Mouse (Mus musculus): ENCODE data around the gene Fa2h. TPM values are rescaled to one million over a fixed set of nuclear protein-coding genes. Genes with fewer than 3 reads are reported as not detected.
"Not testable (repeated sequence)": the region's sequence is repeated elsewhere in the genome, so short reads cannot be mapped to it uniquely, and the experiment has no call there.

The Fa2h gene
- polyA plus RNA-seq, 1 experiment = 0.54 TPM

DNA sequence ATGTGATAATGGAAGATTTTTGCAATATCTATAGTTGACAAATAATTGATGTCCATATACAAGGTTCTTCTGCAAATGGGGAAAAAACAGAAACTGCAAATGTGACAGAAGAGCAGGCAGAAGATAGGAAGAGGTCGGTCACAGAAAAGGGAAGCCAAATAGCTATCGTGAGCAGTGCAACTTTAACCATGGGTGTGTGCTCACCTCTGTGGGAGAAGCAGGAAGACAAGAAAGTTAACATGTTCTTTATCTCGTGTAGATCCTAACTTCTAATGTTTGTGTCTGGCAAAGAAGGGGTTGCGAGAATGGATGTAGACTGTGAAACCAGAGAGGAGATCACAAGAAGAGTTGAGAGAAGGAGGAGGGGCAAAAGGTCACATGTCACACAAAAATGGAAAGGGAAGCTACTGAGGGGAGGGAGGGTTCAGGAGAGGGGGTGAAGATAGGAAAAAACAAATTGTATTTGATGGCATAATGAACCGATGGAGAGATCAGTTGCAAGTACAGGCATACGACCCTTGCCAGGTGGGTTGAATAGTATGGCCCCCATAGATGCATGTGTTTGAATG is 68.3 kb downstream of the Fa2h start:
- Histone ChIP-seq H3K79me2 (ENCODE audit: control insufficient read depth, insufficient read depth) (no peaks in the 10 kb centered on the region), H3K4me2 (ENCODE audit: low read depth) (no peak overlapping the region), H3K36me3 (ENCODE audit: control insufficient read depth, insufficient read depth) (peaks cover 25% of the 10 kb centered on the region), H3ac (ENCODE audit: control insufficient read depth, insufficient read length) (no peak overlapping the region), H3K4me3 (no peak overlapping the region), H3K27me3 (ENCODE audit: control insufficient read depth, insufficient read depth, insufficient read length) (no peaks in the 10 kb centered on the region)
- TF ChIP-seq E2F4 (IDR thresholded peaks at IDR 0.05; ENCODE audit: insufficient read depth) (no peak), MYOD1 (IDR thresholded peaks at IDR 0.05; ENCODE audit: control insufficient read depth in 1 of 3, insufficient read length in 2 of 3, low read depth in 2 of 3) (no peak), SRF (IDR thresholded peaks at IDR 0.05; ENCODE audit: control insufficient read depth, insufficient read length, low read depth) (no peak), CEBPB (IDR thresholded peaks at IDR 0.05; ENCODE audit: insufficient read depth, poor library complexity, severe bottlenecking) (no peak), TCF12 (IDR thresholded peaks at IDR 0.05; ENCODE audit: insufficient read depth, poor library complexity, severe bottlenecking) (no peak), TCF3 (IDR thresholded peaks at IDR 0.05; ENCODE audit: insufficient read length, low read depth) (no peak), MYOG (IDR thresholded peaks at IDR 0.05; ENCODE audit: control insufficient read depth in 1 of 3, insufficient read depth in 1 of 3, insufficient read length in 2 of 3, low read depth in 2 of 3) (no peak), REST (IDR thresholded peaks at IDR 0.05; ENCODE audit: insufficient read depth, insufficient read length) (no peak), MAX (IDR thresholded peaks at IDR 0.05; ENCODE audit: low read depth) (no peak), POLR2A (IDR thresholded peaks at IDR 0.05; ENCODE audit: insufficient read length, low read depth) (no peak), USF1 (IDR thresholded peaks at IDR 0.05; ENCODE audit: low read depth) (no peak), POLR2AphosphoS2 (IDR thresholded peaks at IDR 0.05; ENCODE audit: insufficient read length, low read depth) (no peak)

DNA sequence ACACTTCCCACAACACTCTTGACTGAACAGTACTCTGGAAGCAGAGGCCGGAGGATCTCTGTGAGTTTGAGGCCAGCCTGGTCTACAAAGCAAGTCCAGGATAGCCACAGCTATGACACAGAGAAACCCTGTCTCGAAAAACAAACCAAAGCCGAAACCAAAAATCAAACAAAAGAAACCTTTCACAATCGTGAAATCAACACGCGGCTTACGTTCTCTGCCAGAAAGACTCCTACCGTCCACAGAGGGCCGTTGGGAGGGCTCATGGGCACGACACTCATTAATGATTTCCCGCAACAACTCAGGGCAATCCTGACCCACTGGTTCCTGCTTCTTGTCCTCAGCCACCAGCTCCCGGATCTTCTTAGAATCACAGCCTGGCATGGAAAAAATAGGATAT is 78.9 kb downstream of the Fa2h start:
- H3K4me3 ChIP-seq = no peak overlapping the region
- no peak overlapping the region for H3K4me2 ChIP-seq (ENCODE audit: low read depth)
- H3K27me3 ChIP-seq (ENCODE audit: control insufficient read depth, insufficient read depth, insufficient read length) = no peaks in the 10 kb centered on the region
- H3K36me3 ChIP-seq (ENCODE audit: control insufficient read depth, insufficient read depth) = peaks cover 13% of the 10 kb centered on the region
- H3ac ChIP-seq (ENCODE audit: control insufficient read depth, insufficient read length) = no peak overlapping the region
- no peak for TF ChIP-seq TCF3 (IDR thresholded peaks at IDR 0.05; ENCODE audit: insufficient read length, low read depth)
- TF ChIP-seq MYOD1 (IDR thresholded peaks at IDR 0.05; ENCODE audit: control insufficient read depth in 1 of 3, insufficient read length in 2 of 3, low read depth in 2 of 3) = no peak
- no peak for TF ChIP-seq E2F4 (IDR thresholded peaks at IDR 0.05; ENCODE audit: insufficient read depth)
- no peak for TF ChIP-seq USF1 (IDR thresholded peaks at IDR 0.05; ENCODE audit: low read depth)
- no peak for TF ChIP-seq CEBPB (IDR thresholded peaks at IDR 0.05; ENCODE audit: insufficient read depth, poor library complexity, severe bottlenecking)
- H3K79me2 ChIP-seq (ENCODE audit: control insufficient read depth, insufficient read depth) = no peaks in the 10 kb centered on the region

DNA sequence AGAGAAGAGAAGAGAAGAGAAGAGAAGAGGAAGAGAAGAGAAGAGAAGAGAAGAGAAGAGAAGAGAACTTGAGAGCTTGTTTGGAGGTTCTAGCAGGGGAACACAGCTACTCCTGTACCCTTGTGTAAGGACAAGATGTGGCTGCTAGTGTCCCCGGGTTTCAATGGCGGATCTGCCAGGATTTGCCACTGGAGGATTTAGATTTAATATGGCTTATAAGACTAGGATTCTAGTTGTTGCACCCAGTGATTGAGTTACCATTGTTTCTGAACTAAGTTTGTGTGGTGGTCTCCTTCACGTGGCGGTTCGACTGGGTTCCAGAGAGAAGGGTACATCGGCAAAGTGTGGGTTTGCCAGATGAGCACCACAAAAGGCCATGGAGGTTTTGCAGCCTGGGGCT is 79.7 kb downstream of the Fa2h start:
- not testable (repeated sequence) for H3K27me3 ChIP-seq (ENCODE audit: control insufficient read depth, insufficient read depth, insufficient read length); H3K4me3 ChIP-seq; H3ac ChIP-seq (ENCODE audit: control insufficient read depth, insufficient read length); H3K4me2 ChIP-seq (ENCODE audit: low read depth); H3K79me2 ChIP-seq (ENCODE audit: control insufficient read depth, insufficient read depth)
- H3K36me3 ChIP-seq (ENCODE audit: control insufficient read depth, insufficient read depth) = peaks cover 13% of the 10 kb centered on the region

DNA sequence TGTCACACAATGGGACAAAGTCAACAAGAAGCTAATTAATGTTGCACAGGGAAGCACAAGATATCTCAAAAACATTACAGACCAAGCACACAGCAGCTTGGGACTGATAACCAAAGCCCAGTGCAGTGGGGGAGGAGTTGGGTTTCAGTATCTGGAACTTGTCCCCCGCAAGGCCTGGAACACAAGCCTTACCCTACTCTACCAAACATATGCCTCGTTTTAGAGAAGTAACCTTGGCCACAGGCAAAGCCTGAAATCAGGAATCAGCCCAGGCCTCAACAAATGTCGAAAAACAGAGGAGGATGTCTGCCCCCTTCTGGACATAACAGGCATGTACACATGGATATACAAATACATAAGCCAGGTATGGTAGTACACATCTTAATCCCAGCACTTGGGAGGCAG is 80.9 kb downstream of the Fa2h start:
- no peak overlapping the region for H3ac ChIP-seq (ENCODE audit: control insufficient read depth, insufficient read length)
- H3K36me3 ChIP-seq (ENCODE audit: control insufficient read depth, insufficient read depth) = peaks cover 13% of the 10 kb centered on the region
- no peak overlapping the region for H3K4me2 ChIP-seq (ENCODE audit: low read depth)
- no peaks in the 10 kb centered on the region for H3K79me2 ChIP-seq (ENCODE audit: control insufficient read depth, insufficient read depth)
- TF ChIP-seq MAX (IDR thresholded peaks at IDR 0.05; ENCODE audit: low read depth) (no peak), TCF12 (IDR thresholded peaks at IDR 0.05; ENCODE audit: insufficient read depth, poor library complexity, severe bottlenecking) (no peak), E2F4 (IDR thresholded peaks at IDR 0.05; ENCODE audit: insufficient read depth) (no peak), POLR2A (IDR thresholded peaks at IDR 0.05; ENCODE audit: insufficient read length, low read depth) (no peak), MYOG (IDR thresholded peaks at IDR 0.05; ENCODE audit: control insufficient read depth in 1 of 3, insufficient read depth in 1 of 3, insufficient read length in 2 of 3, low read depth in 2 of 3) (no peak), MYOD1 (IDR thresholded peaks at IDR 0.05; ENCODE audit: control insufficient read depth in 1 of 3, insufficient read length in 2 of 3, low read depth in 2 of 3) (no peak)
- H3K27me3 ChIP-seq (ENCODE audit: control insufficient read depth, insufficient read depth, insufficient read length) = no peaks in the 10 kb centered on the region
- no peak overlapping the region for H3K4me3 ChIP-seq

DNA sequence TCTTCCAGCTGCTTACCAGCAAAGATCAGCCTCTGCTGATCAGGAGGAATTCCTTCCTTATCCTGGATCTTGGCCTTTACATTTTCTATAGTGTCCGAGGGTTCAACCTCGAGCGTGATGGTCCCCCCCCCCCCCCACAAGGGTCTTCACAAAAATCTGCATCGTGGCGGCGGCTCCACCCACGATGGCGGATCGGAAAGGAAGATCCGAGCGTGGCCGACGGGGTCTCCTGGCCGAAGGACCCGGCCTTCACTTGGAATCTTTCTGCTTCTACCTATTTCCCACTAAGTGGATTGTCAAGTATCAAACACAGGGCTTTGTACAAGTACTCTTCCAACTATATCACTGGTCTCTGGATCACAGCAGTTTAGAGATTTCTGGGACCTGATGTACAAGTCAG is 83.6 kb downstream of the Fa2h start:
- not testable (repeated sequence) for H3K27me3 ChIP-seq (ENCODE audit: control insufficient read depth, insufficient read depth, insufficient read length); H3K79me2 ChIP-seq (ENCODE audit: control insufficient read depth, insufficient read depth); H3K4me3 ChIP-seq; H3ac ChIP-seq (ENCODE audit: control insufficient read depth, insufficient read length); H3K4me2 ChIP-seq (ENCODE audit: low read depth); H3K36me3 ChIP-seq (ENCODE audit: control insufficient read depth, insufficient read depth)

DNA sequence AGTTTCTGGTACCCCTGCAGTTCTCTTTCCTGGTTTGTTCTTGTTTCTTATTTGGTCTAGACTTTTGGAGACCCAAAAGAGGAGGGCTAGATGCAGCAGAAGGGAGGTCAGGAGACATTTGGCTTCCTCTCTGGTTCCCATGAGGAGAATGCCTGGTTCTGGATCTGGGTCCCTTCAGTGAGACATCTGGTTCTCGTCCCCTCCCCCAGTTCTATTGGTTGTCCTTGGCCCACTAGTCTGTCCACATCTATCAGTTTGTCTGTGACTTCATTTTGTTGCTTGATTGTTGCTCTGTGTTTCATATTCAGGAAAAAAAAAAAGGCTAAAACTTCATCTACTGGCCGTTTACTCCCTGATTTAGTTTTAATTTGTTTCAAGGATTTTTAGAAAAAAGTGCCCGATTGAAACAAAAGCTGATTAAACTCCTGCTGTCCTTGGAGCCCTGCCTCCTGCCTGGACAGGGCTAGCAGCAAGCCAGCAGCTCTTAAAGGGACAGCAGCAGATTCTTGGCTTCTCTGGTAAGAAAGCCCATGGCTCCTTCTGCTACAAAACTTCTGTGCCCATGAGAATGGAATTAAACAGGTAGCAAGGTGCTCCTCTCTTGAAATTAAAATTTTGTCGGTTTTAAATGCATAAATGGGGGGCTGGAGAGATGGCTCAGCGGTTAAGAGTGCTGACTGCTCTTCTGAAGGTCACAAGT is 88.4 kb downstream of the Fa2h start:
- Histone ChIP-seq H3ac (ENCODE audit: control insufficient read depth, insufficient read length) (no peak overlapping the region), H3K4me2 (ENCODE audit: low read depth) (no peak overlapping the region), H3K4me3 (no peak overlapping the region), H3K27me3 (ENCODE audit: control insufficient read depth, insufficient read depth, insufficient read length) (no peaks in the 10 kb centered on the region), H3K36me3 (ENCODE audit: control insufficient read depth, insufficient read depth) (no peaks in the 10 kb centered on the region), H3K79me2 (ENCODE audit: control insufficient read depth, insufficient read depth) (no peaks in the 10 kb centered on the region)
- TF ChIP-seq POLR2A (IDR thresholded peaks at IDR 0.05; ENCODE audit: insufficient read length, low read depth) (no peak), MAX (IDR thresholded peaks at IDR 0.05; ENCODE audit: low read depth) (no peak), MYOD1 (IDR thresholded peaks at IDR 0.05; ENCODE audit: control insufficient read depth in 1 of 3, insufficient read length in 2 of 3, low read depth in 2 of 3) (no peak), MYOG (IDR thresholded peaks at IDR 0.05; ENCODE audit: control insufficient read depth in 1 of 3, insufficient read depth in 1 of 3, insufficient read length in 2 of 3, low read depth in 2 of 3) (no peak), SRF (IDR thresholded peaks at IDR 0.05; ENCODE audit: control insufficient read depth, insufficient read length, low read depth) (no peak), TCF3 (IDR thresholded peaks at IDR 0.05; ENCODE audit: insufficient read length, low read depth) (no peak), REST (IDR thresholded peaks at IDR 0.05; ENCODE audit: insufficient read depth, insufficient read length) (no peak), USF1 (IDR thresholded peaks at IDR 0.05; ENCODE audit: low read depth) (no peak), E2F4 (IDR thresholded peaks at IDR 0.05; ENCODE audit: insufficient read depth) (no peak), CEBPB (IDR thresholded peaks at IDR 0.05; ENCODE audit: insufficient read depth, poor library complexity, severe bottlenecking) (no peak), POLR2AphosphoS2 (IDR thresholded peaks at IDR 0.05; ENCODE audit: insufficient read length, low read depth) (no peak), TCF12 (IDR thresholded peaks at IDR 0.05; ENCODE audit: insufficient read depth, poor library complexity, severe bottlenecking) (no peak)

Measured in myocyte (in vitro differentiated cells).